Mouse (Mus musculus): Measurements from ENCODE around the gene Tnnc2. TPM values are rescaled to one million over a fixed set of nuclear protein-coding genes. Genes with fewer than 3 reads are reported as not detected.
A peak's percentile ranks its signal among the peaks of the same experiment; 100 is the strongest.

Tnnc2 gene
- total and polyA plus RNA-seq, 2 experiments from 2014 or later = 0.38 to 0.50 TPM

DNA sequence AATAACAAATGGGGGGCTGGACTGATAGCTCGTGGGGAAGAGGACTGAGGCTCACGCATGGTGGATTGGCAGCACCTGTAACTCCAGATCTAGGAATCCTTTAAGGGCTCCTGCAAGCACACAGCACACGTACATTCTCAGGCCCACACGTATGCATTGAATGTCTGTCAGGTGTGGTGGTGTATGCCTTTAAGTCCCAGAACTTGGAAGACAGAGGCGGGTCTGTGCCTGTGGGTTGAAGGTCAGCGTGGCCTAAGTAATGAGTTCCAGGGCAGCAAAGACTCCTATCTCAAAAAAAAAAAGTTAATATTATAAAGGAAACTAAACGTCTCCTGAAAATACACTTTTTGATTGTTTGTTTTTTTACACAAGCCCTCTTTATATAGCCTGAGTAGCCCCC, 26.8 kb upstream of the Tnnc2 start:
- H3K4me3 ChIP-seq (ENCODE audit: low read depth, low read length) = no peak overlapping the region
- no peak overlapping the region for H3K4me2 ChIP-seq (ENCODE audit: low read depth)
- H3K36me3 ChIP-seq (ENCODE audit: insufficient read depth) = peaks cover 5% of the 10 kb centered on the region
- no peak overlapping the region for H3K27ac ChIP-seq (ENCODE audit: low read depth, low read length)
- no peak for TF ChIP-seq CTCF (IDR thresholded peaks at IDR 0.05; ENCODE audit: low read depth)
- 88% methylated on average over 7 of the region's 7 CpGs for WGBS
- H3K4me1 ChIP-seq (ENCODE audit: insufficient read depth) = 0 out of 2 replicates have a peak, but pooled peaks cover 4% of the 10 kb centered on the region
- no peaks in the 10 kb centered on the region for H3K9me3 ChIP-seq (ENCODE audit: low read length)
- H3K9ac ChIP-seq = no peak overlapping the region
- no peak for DNase-seq
- no peaks in the 10 kb centered on the region for H3K27me3 ChIP-seq (ENCODE audit: insufficient read depth, low read length)
- ATAC-seq = no peak

DNA sequence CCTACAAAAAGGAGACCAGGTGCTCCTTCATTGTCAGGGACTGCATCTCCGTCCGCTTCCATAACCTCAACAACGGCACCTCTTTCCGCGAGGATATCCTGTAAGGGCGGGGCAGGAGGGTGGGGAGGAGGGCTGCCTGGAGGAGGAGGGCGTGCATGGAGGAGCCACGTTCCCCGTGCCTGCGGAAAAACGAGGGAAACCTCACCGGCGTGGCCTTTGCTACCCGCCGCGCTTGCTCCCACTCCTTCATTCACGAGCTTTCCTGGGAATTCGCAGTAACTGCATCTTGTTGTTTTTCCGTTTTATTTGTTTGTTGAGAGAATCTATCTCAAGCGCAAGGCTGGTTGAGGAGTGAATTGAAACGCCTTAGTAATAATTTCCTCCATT, 25.6 kb upstream of the Tnnc2 start:
- ATAC-seq = peak; percentile 39
- TF ChIP-seq CTCF (IDR thresholded peaks at IDR 0.05; ENCODE audit: low read depth) = no peak
- Histone ChIP-seq H3K27me3 (ENCODE audit: insufficient read depth, low read length) (no peaks in the 10 kb centered on the region), H3K36me3 (ENCODE audit: insufficient read depth) (peaks cover 5% of the 10 kb centered on the region), H3K4me3 (ENCODE audit: low read depth, low read length) (peak overlapping the region; percentile 53), H3K9me3 (ENCODE audit: low read length) (no peaks in the 10 kb centered on the region), H3K9ac (peak overlapping the region; percentile 71), H3K27ac (ENCODE audit: low read depth, low read length) (peak overlapping the region; percentile 73), H3K4me1 (ENCODE audit: insufficient read depth) (0 out of 2 replicates have a peak, but pooled peaks cover 4% of the 10 kb centered on the region), H3K4me2 (ENCODE audit: low read depth) (peak overlapping the region; percentile 67)
- DNase-seq = no peak
- WGBS = under 1% methylated on average over 21 of the region's 21 CpGs

DNA sequence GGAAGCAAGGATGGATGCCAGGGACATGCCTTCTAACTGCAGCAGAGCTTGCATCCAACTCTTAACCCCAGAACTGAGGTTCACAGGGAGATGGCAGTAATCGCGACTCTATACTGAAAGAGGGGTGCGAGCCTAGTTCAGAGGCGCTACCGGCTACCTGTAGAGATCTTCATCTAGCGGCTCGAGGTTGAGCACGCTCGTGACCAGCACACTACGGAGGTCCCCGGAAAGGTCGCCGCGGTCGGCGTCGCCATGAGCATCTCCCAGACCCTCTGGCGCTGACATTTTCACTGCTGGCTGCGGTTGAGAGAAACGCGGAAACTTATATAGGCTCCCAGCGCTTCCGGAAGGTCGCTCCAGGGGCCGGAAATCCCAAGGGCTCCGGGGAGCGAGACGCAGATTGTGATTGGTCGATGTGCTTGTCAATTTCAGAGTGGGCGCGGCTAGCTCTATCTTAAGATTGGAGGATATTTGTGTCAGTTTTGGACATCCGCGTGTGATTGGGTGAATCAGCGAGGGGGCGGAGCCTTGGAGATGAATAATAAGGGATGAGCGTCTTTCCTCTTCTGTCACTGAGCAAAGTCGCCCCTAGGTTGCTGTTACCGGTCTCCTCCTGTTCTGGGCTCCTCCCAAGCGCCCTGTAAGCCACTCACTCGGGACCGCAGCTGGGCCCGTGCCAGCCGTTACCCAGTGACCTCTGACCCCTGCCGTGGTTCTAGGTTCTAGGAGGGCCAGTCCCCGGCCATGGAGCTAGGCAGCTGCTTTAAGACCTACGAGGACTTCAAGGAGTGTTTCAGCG, 25.0 kb upstream of the Tnnc2 start, which contains the start of the genes Acot8 and Zswim3:
Acot8 (minus strand) TSS at position 350 of the 799 bp plus-strand sequence.
Zswim3 (plus strand) TSS at position 566 of the 799 bp plus-strand sequence.
- Histone ChIP-seq H3K9ac (peak within 1 kb of the TSS; percentile 71), H3K9me3 (ENCODE audit: low read length) (no peaks in the 10 kb centered on the region), H3K4me2 (ENCODE audit: low read depth) (peak within 1 kb of the TSS; percentile 67), H3K4me3 (ENCODE audit: low read depth, low read length) (peak within 1 kb of the TSS; percentile 53), H3K27me3 (ENCODE audit: insufficient read depth, low read length) (no peaks in the 10 kb centered on the region), H3K36me3 (ENCODE audit: insufficient read depth) (peaks cover 11% of the 10 kb centered on the region), H3K4me1 (ENCODE audit: insufficient read depth) (0 out of 2 replicates have a peak, but pooled peaks cover 4% of the 10 kb centered on the region), H3K27ac (ENCODE audit: low read depth, low read length) (peak within 1 kb of the TSS; percentile 85)
- ATAC-seq (peak; percentile 98), DNase-seq (peak; percentile 99)
- WGBS = 1% methylated on average over 47 of the region's 47 CpGs
- 0 out of 2 replicates have a peak, but pooled peaks have one; percentile 15 for TF ChIP-seq CTCF (IDR thresholded peaks at IDR 0.05; ENCODE audit: low read depth)

DNA sequence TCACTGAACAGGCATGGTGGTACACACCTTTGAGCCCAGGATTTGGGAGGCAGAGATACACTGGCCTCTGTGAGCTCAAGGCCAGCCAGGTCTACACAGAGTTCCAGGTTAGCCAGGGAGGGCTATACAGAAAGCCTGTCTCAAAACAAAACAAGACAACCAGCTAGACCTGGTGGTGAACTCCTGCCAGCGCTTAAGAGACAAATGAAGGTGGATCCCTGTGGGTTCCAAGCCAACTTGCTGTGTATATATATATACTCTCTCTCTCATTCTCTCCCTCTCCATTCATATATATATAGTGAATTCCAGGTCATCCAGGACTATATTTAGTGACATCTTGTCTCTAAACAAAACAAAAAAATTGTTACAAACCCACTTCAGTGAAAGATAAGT, 24.1 kb upstream of the Tnnc2 start:
- no peak for TF ChIP-seq CTCF (IDR thresholded peaks at IDR 0.05; ENCODE audit: low read depth)
- H3K9me3 ChIP-seq (ENCODE audit: low read length) = no peaks in the 10 kb centered on the region
- 0 out of 2 replicates have a peak, but pooled peaks cover 4% of the 10 kb centered on the region for H3K4me1 ChIP-seq (ENCODE audit: insufficient read depth)
- no peaks in the 10 kb centered on the region for H3K27me3 ChIP-seq (ENCODE audit: insufficient read depth, low read length)
- peak overlapping the region; percentile 66 for H3K9ac ChIP-seq
- peaks cover 18% of the 10 kb centered on the region for H3K36me3 ChIP-seq (ENCODE audit: insufficient read depth)
- H3K4me2 ChIP-seq (ENCODE audit: low read depth) = peak overlapping the region; percentile 60
- WGBS = 52% methylated on average over 1 of the region's 1 CpGs
- no peak for ATAC-seq
- H3K27ac ChIP-seq (ENCODE audit: low read depth, low read length) = peak overlapping the region; percentile 85
- DNase-seq = no peak
- H3K4me3 ChIP-seq (ENCODE audit: low read depth, low read length) = peak overlapping the region; percentile 53

DNA sequence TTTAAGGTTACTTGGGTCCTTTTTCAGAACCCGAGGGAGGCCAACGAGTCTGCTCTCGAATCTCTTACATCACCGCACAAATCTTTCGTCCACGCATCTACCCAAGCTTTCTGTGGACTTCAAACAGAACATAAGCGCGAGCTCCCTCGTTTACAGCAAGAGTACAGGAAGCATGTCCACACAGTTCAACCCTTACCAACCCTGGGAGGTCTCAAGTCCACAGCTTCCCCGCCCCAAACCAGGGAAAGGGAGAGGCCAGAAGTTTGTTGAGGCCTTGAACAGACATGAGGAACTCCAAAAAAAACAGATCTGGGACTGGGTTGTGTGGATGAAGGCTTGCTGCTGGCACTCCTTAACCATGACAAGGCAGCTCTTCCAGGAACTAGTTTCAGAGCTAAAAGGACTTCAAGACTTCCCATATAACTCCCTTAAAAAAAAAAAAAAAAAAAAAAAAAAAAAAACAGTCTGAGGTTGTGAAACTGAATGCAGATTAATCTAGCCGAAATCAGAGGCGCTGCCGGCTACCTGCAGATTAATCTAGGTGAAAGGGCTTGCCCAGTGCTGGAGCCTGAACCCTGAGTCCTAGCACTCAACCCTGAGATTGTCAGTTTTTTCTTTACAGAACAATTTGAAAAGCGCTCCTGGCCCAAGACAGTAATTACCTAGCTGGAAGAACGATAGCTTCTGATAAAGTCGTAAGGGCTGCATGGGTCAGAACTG, 23.6 kb upstream of the Tnnc2 start:
- 93% methylated on average over 16 of the region's 16 CpGs for WGBS

DNA sequence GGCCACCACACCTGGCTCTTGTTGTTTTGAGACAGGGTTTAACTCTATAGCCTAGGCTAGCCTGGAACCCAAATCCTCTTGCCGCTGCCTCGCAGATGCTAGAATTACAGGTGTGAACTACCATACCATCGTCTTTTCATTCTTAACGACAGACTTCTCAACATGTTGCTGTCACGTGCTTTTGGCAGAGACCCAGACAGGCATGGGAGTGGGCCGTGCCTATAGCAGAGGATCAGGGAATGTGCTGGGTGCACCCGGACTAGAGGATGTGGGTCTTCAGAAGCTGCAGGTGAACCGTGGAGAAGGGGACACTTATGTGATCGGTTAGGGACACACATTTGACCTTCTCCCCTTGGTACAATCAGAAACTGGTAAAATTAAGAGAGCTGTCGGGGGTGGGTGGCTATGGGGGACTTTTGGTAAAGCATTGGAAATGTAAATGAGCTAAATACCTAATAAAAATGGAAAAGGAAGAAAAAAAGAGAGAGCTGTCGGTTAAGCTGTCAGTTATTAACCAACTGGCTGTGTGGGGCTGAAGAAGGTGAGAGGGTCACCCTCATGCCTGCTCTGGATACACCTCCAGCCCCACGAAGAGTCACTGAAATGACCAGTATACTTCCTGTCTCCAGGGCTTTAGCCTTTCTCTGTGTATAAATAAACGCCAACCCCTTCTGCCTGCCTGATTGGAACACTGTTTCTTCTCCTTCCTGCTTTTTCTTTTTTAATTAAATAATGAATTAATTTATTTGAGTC, 20.7 kb upstream of the Tnnc2 start:
- no peak for TF ChIP-seq CTCF (IDR thresholded peaks at IDR 0.05; ENCODE audit: low read depth)
- H3K27ac ChIP-seq (ENCODE audit: low read depth, low read length) = no peak overlapping the region
- no peak for ATAC-seq
- H3K36me3 ChIP-seq (ENCODE audit: insufficient read depth) = peaks cover 33% of the 10 kb centered on the region
- DNase-seq = no peak
- H3K4me3 ChIP-seq (ENCODE audit: low read depth, low read length) = no peak overlapping the region
- no peak overlapping the region for H3K9ac ChIP-seq
- 0 out of 2 replicates have a peak, but pooled peaks cover 4% of the 10 kb centered on the region for H3K4me1 ChIP-seq (ENCODE audit: insufficient read depth)
- H3K4me2 ChIP-seq (ENCODE audit: low read depth) = no peak overlapping the region
- H3K27me3 ChIP-seq (ENCODE audit: insufficient read depth, low read length) = no peaks in the 10 kb centered on the region
- WGBS = 88% methylated on average over 13 of the region's 13 CpGs
- no peaks in the 10 kb centered on the region for H3K9me3 ChIP-seq (ENCODE audit: low read length)

More for the DNA sequence above, 23.6 kb upstream of the Tnnc2 start:
- Histone ChIP-seq H3K27ac (ENCODE audit: low read depth, low read length) (no peak overlapping the region), H3K9ac (peak overlapping the region; percentile 66; the same call in 1 of the 2 replicates), H3K9me3 (ENCODE audit: low read length) (no peaks in the 10 kb centered on the region), H3K4me1 (ENCODE audit: insufficient read depth) (0 out of 2 replicates have a peak, but pooled peaks cover 4% of the 10 kb centered on the region), H3K4me3 (ENCODE audit: low read depth, low read length) (peak overlapping the region; percentile 53), H3K27me3 (ENCODE audit: insufficient read depth, low read length) (no peaks in the 10 kb centered on the region), H3K4me2 (ENCODE audit: low read depth) (peak overlapping the region; percentile 60), H3K36me3 (ENCODE audit: insufficient read depth) (peaks cover 15% of the 10 kb centered on the region)
- TF ChIP-seq CTCF (IDR thresholded peaks at IDR 0.05; ENCODE audit: low read depth) = no peak
- no peak for DNase-seq
- no peak for ATAC-seq
